Mouse (Mus musculus): ENCODE results near the gene Hist1h2bf. TPM values are rescaled to one million over a fixed set of nuclear protein-coding genes. Genes with fewer than 3 reads are reported as not detected.
"Not testable (repeated sequence)": the region's sequence is repeated elsewhere in the genome, so short reads cannot be mapped to it uniquely, and the experiment has no call there.

Hist1h2bf gene
- total RNA-seq, 4 experiments from 2014 or later = 18.7 to 29.5 (median 23.2) TPM

DNA sequence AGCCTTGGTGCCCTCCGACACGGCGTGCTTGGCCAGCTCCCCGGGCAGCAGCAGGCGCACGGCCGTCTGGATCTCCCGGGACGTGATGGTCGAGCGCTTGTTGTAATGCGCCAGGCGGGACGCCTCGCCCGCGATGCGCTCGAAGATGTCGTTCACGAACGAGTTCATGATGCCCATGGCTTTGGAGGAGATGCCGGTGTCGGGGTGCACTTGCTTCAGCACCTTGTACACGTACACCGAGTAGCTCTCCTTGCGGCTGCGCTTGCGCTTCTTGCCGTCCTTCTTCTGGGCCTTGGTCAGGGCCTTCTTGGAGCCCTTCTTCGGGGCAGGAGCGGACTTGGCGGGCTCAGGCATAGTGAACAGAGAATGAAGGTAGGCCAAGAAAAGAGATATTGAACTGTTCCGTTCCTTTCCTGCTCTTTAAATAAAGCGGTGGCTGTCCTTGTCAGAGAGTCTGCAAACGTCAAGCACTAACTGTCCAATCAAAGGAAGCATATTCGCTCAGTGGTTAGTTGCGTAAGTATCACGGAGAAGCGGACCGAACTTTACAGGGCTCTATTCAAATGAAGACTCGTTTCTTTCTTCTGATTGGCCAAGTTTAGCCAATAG lies 30.9 kb downstream of the Hist1h2bf start, which contains the start of gene Hist1h2bh:
TSS of gene Hist1h2bh (minus strand) at position 394 of the 609 bp plus-strand sequence.
- DNase-seq = peak; percentile 79

DNA sequence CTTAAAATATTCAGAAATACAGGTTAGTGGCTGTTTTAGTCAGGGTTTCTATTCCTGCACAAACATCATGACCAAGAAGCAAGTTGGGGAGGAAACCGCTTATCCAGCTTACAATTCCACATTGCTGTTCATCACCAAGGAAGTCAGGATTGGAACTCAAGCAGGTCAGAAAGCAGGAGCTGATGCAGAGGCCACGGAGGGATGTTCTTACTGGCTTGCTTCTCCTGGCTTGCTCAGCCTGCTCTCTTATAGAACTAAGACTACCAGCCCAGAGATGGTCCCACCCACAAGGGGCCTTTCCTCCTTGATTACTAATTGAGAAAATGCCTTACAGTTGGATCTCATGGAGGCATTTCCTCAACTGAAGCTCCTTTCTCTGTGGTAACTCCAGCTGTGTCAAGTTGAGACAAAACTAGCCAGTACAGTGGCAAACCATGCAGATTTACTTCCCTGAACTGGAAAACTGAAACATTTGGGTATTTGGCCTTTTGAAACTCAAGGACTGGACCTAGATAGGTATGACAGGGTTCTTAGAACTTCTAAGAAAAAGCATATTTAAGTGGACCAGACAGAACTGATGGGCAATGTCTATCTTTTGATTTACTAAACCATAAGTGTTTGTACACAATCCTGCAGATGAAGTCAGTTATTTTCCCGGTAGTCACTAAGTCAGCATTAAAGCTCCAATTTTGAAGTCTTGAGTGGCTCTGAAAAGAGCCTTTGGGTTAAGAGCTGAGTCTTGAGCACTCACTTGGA lies 31.6 kb downstream of the Hist1h2bf start:
- DNase-seq = not testable (repeated sequence)

DNA sequence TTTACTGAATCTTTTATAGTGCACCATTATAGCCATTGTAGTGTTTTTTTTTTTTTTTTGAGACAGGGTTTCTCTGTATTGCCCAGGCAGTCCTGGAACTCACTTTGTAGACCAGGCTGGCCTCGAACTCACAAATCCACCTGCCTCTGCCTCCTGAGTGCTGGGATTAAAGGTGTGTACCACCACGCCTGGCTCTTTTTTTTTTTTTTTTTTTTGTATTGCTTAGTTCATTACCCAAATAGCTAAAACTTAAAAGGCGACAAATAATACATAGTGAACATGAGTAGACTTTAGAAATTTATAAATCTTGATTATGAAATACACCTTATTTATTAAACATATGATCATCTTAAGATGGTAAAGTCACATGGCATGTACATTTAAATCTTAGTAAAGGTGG lies 32.5 kb downstream of the Hist1h2bf start:
- no peak for DNase-seq

DNA sequence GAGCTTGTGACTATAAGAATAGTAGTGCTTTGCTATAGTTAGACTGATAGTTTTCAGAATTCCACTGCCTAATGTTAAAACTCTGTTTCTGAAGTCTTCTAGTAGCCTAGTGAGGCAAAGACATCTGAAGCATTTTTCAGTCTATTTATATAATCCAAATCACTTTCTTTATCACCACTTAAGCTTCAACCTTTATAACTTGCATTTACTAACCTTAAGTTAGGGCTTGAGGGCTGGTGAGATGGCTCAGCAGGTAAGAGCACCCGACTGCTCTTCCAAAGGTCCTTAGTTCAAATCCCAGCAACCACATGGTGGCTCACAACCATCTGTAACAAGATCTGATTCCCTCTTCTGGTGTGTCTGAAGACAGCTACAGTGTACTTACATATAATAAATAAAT lies 34.2 kb downstream of the Hist1h2bf start:
- DNase-seq = not testable (repeated sequence)

DNA sequence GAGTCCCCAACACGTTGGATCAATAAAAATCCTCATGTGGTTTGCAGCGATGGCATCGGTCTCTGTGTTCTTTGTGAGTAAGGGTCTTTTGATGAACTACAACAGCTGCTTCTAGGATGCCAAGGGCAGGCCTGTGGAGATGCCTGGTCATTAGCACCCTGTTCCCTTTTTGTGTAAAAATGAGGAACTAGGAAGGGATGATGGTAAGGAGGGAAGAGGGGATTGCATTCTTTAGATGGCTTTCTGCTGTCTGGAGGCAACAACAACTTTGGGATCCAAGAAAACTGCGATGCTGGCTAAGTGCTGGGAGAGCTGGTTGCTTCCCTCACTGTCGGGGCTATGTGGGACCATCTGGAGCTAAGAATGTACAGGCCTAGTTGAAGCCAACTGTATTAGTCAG lies 35.7 kb downstream of the Hist1h2bf start:
- no peak for DNase-seq

DNA sequence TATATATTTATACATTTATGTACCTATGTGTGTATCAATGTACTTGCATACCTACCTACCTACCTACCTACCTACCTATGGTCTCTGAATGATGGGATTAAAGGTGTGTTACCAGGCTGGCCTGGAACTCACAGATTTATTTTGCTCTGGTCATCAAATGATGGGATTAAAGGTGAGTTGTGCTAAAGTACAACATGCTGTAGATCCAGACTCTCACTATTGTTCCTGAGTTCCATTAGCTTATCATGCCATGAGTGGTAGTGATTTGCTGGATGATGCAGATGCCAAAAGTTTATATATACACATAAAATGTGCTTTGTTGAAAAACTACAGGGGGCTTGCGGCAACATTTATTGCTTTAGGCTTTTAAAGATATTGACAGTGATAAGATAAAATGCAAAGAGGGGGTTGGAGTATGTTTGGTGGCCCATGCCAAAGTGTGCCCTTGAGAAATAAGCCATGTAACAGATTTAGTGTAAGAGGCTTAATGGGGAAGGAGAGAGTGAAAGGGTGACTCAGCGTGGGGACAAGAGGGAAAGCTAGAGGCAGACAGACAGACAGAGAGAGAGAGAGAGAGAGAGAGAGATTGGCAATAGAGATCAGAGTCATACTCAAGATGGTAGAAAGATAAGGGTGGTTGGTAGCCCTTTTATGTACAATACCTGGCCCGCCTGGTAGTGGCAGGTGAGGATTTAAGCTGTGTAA lies 36.8 kb downstream of the Hist1h2bf start:
- DNase-seq = no peak

DNA sequence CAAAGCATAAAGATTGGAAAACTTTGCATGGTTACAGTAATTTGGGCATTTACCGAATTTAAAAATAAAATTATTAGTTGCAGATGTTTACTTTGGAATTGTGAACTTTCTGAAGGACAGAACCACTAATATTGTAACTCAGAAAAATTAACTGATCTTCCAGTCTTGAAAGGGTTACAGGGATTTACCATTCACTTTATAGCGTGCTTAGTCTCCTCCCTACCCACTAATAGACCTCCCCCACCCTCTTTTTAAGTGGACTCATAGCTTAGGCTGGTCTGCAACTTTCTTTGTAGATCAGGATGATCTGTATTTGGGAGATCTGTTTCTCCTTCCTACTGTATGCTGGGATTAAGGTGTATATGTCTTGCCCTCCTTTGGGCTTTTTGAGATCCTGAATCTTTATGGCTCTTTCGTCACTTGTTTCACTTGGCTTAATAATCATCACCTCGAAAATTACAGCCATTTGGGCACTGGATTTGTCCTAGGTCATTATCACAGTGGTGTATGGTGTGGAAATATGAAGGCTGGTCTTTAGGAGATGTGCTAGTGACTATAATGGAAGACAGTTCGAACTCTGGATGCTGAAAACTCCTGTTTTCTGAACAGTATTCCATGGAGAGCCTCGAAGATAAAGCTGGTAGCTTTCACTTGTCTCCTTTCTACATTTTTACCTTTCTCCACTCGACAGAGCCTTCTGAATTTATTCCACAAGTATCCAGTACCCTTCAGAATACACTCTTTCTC lies 37.7 kb downstream of the Hist1h2bf start:
- DNase-seq = no peak

DNA sequence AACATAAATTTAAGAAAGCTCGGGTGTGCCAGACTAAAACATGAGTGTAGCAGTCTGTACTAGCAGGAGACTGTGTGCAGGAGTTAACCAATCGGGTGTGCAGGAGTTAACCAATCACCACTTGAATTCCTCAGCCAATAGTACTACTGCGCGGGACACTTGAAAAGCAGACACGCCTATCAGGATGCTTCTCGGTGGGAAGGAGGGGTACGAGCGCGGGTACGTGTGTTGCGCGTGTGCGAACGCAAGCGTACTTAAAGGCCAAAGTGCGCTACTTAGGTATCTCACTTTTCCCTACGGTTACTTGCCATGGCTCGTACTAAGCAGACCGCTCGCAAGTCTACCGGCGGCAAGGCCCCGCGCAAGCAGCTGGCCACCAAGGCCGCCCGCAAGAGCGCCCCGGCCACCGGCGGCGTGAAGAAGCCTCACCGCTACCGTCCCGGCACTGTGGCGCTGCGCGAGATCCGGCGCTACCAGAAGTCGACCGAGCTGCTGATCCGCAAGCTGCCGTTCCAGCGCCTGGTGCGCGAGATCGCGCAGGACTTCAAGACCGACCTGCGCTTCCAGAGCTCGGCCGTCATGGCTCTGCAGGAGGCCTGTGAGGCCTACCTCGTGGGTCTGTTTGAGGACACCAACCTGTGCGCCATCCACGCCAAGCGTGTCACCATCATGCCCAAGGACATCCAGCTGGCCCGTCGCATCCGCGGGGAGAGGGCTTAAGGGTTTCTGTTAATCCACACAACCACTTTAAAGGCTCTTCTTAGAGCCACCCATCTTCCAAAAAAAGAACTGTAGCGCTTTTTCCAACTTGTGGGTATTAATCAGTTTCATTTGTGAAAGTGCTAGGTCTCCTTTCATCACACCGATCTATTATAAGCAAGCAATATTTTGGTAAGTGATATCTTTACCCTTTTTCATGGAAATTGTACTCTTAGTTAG lies 38.6 kb downstream of the Hist1h2bf start, which contains the start of gene Hist1h3g:
TSS of gene Hist1h3g (plus strand) at position 286 of the 939 bp plus-strand sequence.
- DNase-seq = peak; percentile 86

DNA sequence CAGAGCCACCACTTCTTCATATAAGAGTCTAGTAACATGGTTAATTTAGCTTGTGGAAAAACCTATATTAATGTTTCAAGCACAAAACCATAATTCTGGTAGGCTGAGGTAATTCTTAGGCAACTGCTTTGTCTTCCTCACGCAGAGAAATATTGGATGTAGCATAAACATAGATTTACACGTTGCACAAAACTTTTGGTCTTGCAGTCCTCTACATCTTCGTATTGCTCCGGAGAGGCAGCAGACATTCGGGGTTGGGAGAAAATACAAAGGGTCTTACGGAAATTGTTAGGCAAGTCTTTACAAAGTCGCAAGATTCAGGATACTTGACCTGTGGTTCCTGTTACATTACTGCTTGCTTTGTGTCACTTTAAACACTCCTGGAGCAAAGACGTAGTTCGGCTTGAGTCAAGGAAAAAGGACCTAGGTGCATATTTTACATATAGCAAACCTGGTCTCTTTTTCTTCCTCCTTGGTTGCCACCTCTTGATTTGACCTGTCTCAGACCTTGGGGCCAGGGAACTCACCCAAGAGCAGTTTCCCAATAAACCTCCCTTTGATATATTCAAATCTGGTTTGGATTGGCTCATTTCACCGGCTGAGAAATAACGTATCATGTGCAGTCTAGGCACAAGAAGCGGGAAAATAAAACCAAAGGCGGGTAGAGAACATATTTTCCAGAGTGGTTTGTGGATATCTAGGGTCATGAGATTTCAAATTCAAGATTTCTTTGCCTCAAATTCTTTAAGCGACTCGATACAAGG lies 39.4 kb downstream of the Hist1h2bf start:
- no peak for DNase-seq

DNA sequence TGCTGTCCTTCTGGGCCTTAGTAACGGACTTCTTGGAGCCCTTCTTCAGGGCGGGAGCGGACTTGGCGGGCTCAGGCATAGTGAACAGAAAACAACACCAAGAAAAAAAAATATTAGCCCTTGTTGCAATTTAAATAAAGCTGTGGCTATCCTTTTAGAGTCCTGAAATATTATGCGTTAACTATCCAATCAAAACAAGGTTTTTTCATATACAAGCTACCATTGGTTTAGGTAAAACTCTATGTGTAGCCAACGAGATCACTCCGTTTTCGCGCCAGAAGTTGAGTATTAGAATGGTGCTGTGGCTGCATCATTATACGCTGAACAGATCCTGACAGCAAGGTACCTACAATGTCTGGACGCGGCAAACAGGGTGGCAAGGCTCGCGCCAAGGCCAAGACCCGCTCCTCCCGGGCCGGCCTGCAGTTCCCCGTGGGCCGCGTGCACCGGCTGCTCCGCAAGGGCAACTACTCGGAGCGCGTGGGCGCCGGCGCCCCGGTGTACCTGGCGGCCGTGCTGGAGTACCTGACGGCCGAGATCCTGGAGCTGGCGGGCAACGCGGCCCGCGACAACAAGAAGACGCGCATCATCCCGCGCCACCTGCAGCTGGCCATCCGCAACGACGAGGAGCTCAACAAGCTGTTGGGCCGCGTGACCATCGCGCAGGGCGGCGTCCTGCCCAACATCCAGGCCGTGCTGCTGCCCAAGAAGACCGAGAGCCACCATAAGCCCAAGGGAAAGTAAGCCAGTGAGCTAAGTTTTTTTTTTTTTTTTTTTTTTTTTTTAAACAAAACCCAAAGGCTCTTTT lies 40.2 kb downstream of the Hist1h2bf start, which contains the start of gene Hist1h2af:
TSS of gene Hist1h2af (plus strand) at position 347 of the 808 bp plus-strand sequence.
- peak; percentile 59 for DNase-seq

DNA sequence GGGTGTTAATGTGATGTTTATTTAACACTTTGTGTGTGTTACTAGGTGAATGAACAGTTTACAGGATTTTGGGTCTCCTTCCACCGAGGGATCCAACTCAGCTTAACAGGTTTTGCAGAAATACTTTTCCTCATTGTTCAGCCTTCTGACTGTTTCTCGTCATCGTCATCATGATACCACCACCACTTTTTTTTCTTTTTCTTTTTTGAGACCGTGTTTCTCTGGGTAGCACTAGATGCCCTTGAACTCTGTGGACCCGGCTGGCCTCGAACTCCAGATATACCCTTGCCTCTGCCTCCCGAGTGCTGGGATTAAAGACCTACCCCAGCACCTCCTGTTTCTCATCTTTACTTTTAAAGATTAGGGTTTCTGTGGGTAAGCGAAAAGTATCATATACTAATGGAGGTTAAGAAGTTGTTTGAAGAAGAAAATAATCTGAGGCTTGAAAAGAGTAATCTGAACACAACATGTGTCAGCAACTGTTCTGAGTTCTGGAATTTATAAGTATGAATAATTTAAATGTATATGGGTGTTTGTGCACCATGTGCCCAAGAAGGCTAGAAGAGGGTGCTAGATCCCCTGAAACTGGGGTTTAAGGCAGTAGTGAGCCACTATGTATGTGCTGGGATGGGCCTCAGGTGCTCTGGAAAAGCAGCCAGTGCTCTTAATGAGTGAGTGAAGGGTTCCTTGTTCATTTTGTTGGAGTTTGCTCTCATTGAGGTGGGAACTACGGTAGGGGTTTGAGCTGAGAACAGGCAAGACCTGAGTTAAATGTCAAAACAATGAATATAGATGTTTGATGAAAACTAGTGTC lies 41.5 kb downstream of the Hist1h2bf start:
- DNase-seq = no peak

DNA sequence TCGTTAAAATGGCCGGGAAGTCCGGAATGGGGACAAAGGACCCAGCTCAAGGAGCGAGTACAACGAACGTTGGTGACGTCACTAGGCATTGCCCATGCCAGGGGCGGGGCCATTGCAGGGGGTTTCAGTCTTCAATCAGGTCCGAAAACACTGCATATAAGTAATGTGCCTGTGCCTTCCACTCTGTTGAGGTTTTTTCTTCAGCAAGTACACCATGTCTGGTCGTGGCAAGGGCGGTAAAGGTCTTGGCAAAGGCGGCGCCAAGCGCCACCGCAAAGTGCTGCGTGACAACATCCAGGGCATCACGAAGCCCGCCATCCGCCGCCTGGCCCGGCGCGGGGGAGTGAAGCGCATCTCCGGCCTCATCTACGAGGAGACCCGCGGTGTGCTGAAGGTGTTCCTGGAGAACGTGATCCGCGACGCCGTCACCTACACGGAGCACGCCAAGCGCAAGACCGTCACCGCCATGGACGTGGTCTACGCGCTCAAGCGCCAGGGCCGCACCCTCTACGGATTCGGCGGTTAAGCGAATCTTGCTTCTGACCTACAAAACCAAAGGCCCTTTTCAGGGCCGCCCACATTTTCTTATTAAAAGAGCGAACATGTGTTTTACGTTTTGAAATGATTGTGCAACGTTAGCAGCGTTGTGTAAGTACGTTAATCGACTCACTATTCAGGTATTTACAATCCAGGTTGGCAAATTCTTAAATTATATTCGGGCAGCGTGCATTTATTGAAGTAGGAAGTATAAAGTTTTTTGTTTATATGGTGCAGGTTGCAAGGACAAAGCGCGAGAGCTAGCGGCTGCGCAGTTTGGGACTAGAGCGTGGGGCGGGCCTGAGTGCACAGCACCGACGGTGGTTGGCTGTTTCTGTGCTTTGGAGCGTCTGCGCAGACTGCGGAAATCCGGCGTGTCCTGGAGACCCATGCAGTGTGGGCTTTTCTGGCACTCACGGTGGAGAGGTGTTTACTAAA lies 42.8 kb downstream of the Hist1h2bf start, which contains the start of gene Hist1h4h:
TSS of gene Hist1h4h (plus strand) at position 150 of the 975 bp plus-strand sequence.
- peak; percentile 97 for DNase-seq

DNA sequence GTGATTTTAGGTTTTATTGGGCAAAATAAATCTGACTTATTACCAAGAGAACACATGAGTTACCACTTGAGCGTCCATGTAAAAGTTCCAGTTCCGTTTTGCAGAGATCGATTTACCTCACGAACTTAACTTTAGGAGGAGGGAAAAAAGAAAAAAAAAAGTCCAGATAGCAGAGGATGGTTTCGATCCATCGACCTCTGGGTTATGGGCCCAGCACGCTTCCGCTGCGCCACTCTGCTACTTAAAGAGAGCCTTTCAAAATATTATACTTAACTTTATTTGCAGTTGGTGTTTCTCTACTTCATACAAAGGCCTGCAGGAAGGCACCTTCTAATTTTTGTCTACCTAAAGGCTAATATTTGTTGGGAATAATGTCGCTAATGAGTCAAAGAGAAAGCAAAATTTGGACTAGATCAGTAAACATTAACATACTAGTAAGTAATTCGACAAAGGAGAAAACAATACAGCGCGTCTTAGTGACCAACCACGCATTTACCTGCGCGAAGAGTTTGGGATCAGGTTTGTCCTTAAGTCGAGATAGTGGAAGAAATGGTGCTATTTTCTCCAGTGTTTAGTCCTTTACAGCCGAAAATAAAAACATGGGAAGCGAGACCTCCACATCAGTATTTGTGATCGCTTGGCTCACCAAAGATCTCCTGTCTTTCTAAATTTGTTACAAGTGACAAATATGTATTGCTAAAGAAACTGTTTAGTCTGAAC lies 43.7 kb downstream of the Hist1h2bf start:
- DNase-seq = peak; percentile 52

DNA sequence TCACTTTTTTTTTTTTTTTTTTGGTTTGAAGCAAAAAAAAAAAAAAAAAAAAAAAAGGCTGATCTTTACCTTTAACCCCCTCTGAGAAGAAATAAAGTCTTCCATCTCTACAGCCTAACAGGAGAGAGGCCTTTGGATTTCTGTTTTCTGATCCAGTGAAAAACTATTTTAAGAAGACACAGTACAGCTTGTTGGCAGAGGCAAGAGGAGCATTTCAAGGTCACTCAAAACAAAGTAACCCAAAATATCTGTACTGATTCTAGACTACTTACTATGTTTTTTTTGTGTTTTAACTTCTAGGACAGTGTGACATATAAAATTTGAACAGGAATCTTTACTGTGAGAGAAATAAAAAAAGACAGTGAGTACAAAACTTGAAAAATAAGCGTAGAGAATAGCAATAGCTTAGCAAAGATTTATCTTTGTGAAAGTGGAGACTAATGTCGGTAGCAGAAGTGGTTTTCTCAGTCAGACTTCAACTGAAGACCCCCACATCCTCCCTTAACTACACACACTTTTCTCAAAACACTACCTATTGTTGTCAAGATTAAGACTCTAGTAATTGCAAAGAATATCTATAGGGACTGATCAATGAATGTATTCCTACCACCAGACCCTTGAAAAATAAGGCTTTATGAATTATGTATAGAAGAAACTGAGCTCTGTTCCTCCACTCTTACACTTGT lies 44.4 kb downstream of the Hist1h2bf start:
- DNase-seq = no peak

DNA sequence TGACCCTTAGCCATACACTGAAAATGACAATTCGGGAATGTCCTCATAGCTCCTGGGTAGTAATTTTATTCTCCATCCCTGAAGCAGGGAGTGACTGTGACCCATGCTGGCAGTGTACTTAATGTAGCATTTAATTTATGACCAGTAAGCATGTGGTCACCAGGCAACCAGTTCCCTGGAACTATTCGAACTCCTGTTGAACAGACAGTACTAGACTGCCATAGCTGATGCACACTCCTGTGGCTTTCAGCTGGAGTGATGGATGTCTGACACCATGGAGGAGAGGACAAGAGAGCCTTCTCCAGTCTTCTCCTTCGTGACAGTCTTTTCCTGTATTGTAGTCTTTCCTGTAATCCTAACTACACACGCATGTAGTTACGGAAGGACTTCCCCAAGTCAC lies 45.0 kb downstream of the Hist1h2bf start:
- DNase-seq = no peak

DNA sequence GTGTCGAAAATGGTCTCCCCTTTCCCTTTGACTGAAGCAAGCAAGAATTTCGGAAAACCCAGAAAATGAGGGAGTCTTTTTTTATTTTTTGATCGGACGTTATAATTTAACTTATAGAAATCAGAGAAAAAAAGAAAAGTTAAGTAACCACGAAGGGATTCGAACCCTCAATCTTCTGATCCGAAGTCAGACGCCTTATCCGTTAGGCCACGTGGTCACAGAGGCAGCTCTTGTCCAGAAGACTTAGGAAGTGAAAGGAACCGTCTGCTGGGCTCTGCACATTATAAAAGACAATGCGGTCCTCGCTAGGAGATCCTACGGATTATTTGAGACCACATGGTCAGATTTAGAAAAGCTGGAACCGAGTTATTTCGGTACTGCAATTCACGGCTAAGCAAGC lies 47.7 kb downstream of the Hist1h2bf start:
- peak; percentile 88 for DNase-seq

Measured in adrenal gland, adult 8-10 months (tissue).